Mouse (Mus musculus) forebrain, embryonic 11.5 days (tissue): ENCODE results near the gene Pxylp1. TPM values are rescaled to one million over a fixed set of nuclear protein-coding genes. Genes with fewer than 3 reads are reported as not detected.

Source experiments
- ATAC-seq: fragments of 200-750 bp; cut with Nextera tagmentation; replicated peaks from 2 replicates; pipeline ENCODE4 v1.8.0; 2017; ENCODE audit warnings: moderate TSS enrichment; ENCODE audit not compliant: low FRiP score
- DNase-seq: peaks from one replicate; pipeline ENCODE4 v3.0.0-alpha.2; 2017; ENCODE audit warnings: low spot score
- H3K27ac ChIP-seq: fragments of 300-500 bp; sonication (generic); 2 replicates; pipeline ENCODE4 v1.5.1; 2014; ENCODE audit warnings: low read depth, low read length
- H3K27me3 ChIP-seq: fragments of 300-500 bp; sonication (generic); 2 replicates; pipeline ENCODE4 v1.6.1; 2014; ENCODE audit warnings: mild to moderate bottlenecking, low read length, mixed read lengths; ENCODE audit not compliant: control insufficient read depth, insufficient read depth
- H3K36me3 ChIP-seq: fragments of 300-500 bp; sonication (generic); 2 replicates; pipeline ENCODE4 v1.6.1; 2014; ENCODE audit warnings: mild to moderate bottlenecking, low read length, moderate library complexity, mixed read lengths; ENCODE audit not compliant: control insufficient read depth, insufficient read depth
- H3K4me1 ChIP-seq: fragments of 300-500 bp; sonication (generic); replicated peaks from 2 replicates; pipeline ENCODE4 v1.6.1; 2014; ENCODE audit warnings: low read length, mixed read lengths; ENCODE audit not compliant: control insufficient read depth, insufficient read depth
- H3K4me2 ChIP-seq: fragments of 300-500 bp; sonication (generic); 2 replicates; pipeline ENCODE4 v1.6.1; 2014; ENCODE audit warnings: low read depth, mild to moderate bottlenecking, low read length, moderate library complexity, mixed read lengths; ENCODE audit not compliant: severe bottlenecking
- H3K4me3 ChIP-seq: fragments of 300-500 bp; sonication (generic); 2 replicates; pipeline ENCODE4 v1.5.1; 2014; ENCODE audit warnings: low read depth, low read length
- H3K9ac ChIP-seq: fragments of 300-500 bp; sonication (generic); 2 replicates; pipeline ENCODE4 v1.6.1; 2014; ENCODE audit warnings: low read length
- H3K9me3 ChIP-seq: fragments of 300-500 bp; sonication (generic); 2 replicates; pipeline ENCODE4 v1.6.1; 2016; ENCODE audit warnings: low read length, mixed read lengths; ENCODE audit not compliant: control insufficient read depth
- WGBS: fragments of 180-500 bp; shearing (Covaris S2); extraction: QIAGEN DNeasy Blood & Tissue Kit; methylation state at CpG from one replicate; pipeline ENCODE4 v1.1.7; 2014; 5-methylcytosine and 5-hydroxymethylcytosine counted together
- polyA plus RNA-seq: library from polyadenylated mRNA; unstranded; fragments of >200 nt; fragmentation: Nextera tagmentation; extraction: Ambion mirVana; gene quantifications from 2 replicates; pipeline ENCODE4 v1.2.1, GENCODE M21; 2014

Pxylp1 gene
- polyA plus RNA-seq, 1 experiment from 2014 or later, result 34.0 TPM

- no peak overlapping the region for H3K4me3 ChIP-seq
- no peaks in the 10 kb centered on the region for H3K9me3 ChIP-seq
- no peaks in the 10 kb centered on the region for H3K27me3 ChIP-seq
- no peaks in the 10 kb centered on the region for H3K36me3 ChIP-seq
- ATAC-seq (no peak), DNase-seq (no peak)
- H3K9ac ChIP-seq, result no peak overlapping the region
- H3K4me1 ChIP-seq, result no peaks in the 10 kb centered on the region; the same call in 1 of the 2 replicates
- H3K27ac ChIP-seq, result no peak overlapping the region
- H3K4me2 ChIP-seq, result no peak overlapping the region
- WGBS, result 38% methylated on average over 4 of the region's 4 CpGs
Measured at GRCm38 (mm10) chr9:96790389-96791007, 102.0 kb downstream of the Pxylp1 start.

- H3K27me3 ChIP-seq, result no peaks in the 10 kb centered on the region
- DNase-seq, result no peak
- no peaks in the 10 kb centered on the region for H3K9me3 ChIP-seq
- no peaks in the 10 kb centered on the region for H3K36me3 ChIP-seq
- no peak overlapping the region for H3K4me3 ChIP-seq
- H3K9ac ChIP-seq, result no peak overlapping the region
- H3K27ac ChIP-seq, result no peak overlapping the region
- no peak for ATAC-seq
- H3K4me1 ChIP-seq, result no peaks in the 10 kb centered on the region
- WGBS, result 61% methylated on average over 3 of the region's 3 CpGs
- no peak overlapping the region for H3K4me2 ChIP-seq
Measured at GRCm38 (mm10) chr9:96789906-96790305, 102.6 kb downstream of the Pxylp1 start.

DNA sequence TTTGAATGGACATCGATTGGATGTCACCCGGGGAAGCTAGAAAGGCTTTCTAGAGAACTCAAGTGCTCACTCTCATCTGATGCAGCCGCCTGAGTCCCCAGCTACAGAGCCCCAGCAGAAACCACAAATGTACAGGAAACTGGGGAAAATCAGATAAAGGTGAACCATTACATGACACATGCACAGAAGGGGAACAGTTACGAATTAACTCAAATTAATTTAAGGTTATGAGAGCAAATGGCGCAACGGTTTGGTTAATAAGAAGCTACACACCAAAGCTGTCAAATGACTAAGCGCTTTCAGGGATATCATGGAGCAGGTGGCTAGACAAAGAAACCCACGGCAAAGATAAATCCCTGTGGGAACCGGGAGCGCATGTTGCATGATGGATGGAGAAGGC, 104.7 kb downstream of the Pxylp1 start:
- H3K9me3 ChIP-seq, result no peaks in the 10 kb centered on the region
- H3K4me3 ChIP-seq, result no peak overlapping the region
- H3K4me2 ChIP-seq, result no peak overlapping the region
- WGBS, result 88% methylated on average over 10 of the region's 10 CpGs
- no peaks in the 10 kb centered on the region for H3K36me3 ChIP-seq
- H3K27me3 ChIP-seq, result no peaks in the 10 kb centered on the region
- DNase-seq (no peak), ATAC-seq (no peak)
- no peak overlapping the region for H3K9ac ChIP-seq
- no peak overlapping the region for H3K27ac ChIP-seq
- no peaks in the 10 kb centered on the region for H3K4me1 ChIP-seq

- H3K36me3 ChIP-seq, result no peaks in the 10 kb centered on the region
- 76% methylated on average over 9 of the region's 9 CpGs for WGBS
- no peak overlapping the region for H3K9ac ChIP-seq
- H3K9me3 ChIP-seq, result no peaks in the 10 kb centered on the region
- H3K27ac ChIP-seq, result no peak overlapping the region
- H3K4me3 ChIP-seq, result no peak overlapping the region
- no peak for ATAC-seq
- H3K4me2 ChIP-seq, result no peak overlapping the region
- no peaks in the 10 kb centered on the region for H3K4me1 ChIP-seq
- DNase-seq, result no peak
- no peaks in the 10 kb centered on the region for H3K27me3 ChIP-seq
Measured at GRCm38 (mm10) chr9:96785871-96786342, 106.6 kb downstream of the Pxylp1 start.

- no peaks in the 10 kb centered on the region for H3K27me3 ChIP-seq
- no peaks in the 10 kb centered on the region for H3K4me1 ChIP-seq
- no peak overlapping the region for H3K4me3 ChIP-seq
- no peak overlapping the region for H3K27ac ChIP-seq
- H3K9me3 ChIP-seq, result no peaks in the 10 kb centered on the region
- H3K4me2 ChIP-seq, result no peak overlapping the region
- 84% methylated on average over 3 of the region's 3 CpGs for WGBS
- H3K36me3 ChIP-seq, result no peaks in the 10 kb centered on the region
- no peak for ATAC-seq
- no peak overlapping the region for H3K9ac ChIP-seq
- no peak for DNase-seq
Measured at GRCm38 (mm10) chr9:96785187-96785586, 107.3 kb downstream of the Pxylp1 start.

DNA sequence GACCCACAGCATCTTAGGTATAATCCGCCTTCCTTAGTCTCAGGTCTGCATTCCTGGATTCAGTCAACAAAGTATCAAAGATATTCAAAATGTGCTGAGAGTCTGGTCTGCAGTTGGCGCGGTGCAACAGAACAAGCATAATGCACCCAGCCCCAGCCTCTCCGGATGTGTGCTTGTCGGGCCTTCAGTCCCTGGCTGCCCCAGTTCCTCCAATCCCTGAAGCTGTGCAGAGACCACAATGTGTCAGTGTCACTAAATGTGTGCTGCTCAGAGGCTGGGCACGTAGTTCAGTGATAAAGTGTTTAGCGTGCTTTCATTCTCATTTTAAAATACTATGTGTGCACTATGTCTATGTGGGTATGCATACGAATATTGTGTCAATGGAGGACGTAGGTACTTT, 108.8 kb downstream of the Pxylp1 start:
- no peak overlapping the region for H3K9ac ChIP-seq
- H3K27ac ChIP-seq, result no peak overlapping the region
- ATAC-seq, result no peak
- no peak overlapping the region for H3K4me2 ChIP-seq
- H3K9me3 ChIP-seq, result no peaks in the 10 kb centered on the region
- 92% methylated on average over 9 of the region's 9 CpGs for whole genome bisulfite sequencing
- no peak overlapping the region for H3K4me3 ChIP-seq
- no peaks in the 10 kb centered on the region for H3K36me3 ChIP-seq
- no peak for DNase-seq
- H3K27me3 ChIP-seq, result no peaks in the 10 kb centered on the region
- H3K4me1 ChIP-seq, result no peaks in the 10 kb centered on the region

DNA sequence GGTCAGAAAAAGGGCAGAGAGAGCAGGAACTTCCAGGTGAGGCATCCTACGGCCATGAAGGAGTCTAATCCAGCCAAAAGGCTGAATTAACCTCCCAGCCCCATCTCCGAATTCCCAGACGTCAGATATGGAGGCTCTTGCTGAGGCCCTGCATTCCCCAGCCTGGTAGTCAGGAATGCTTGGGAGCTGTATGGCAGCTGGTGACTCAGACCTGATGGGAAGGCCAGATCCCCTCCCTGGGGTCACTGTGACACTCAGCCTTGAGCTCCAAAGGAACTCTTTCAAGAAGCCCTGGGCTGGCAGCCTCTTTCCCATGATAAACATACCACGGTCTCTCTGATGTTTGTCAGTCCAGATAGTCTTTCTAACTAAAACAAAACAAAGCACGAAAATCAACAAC, 109.2 kb downstream of the Pxylp1 start:
- Histone ChIP-seq H3K4me2 (no peak overlapping the region), H3K4me1 (no peaks in the 10 kb centered on the region), H3K36me3 (no peaks in the 10 kb centered on the region), H3K27ac (no peak overlapping the region), H3K27me3 (no peaks in the 10 kb centered on the region), H3K9me3 (no peaks in the 10 kb centered on the region), H3K4me3 (no peak overlapping the region), H3K9ac (no peak overlapping the region)
- WGBS, result 76% methylated on average over 5 of the region's 5 CpGs
- DNase-seq (no peak), ATAC-seq (no peak)

GRCm38 (mm10) chr9:96782062-96782461, 110.4 kb downstream of the Pxylp1 start:
- no peak for DNase-seq
- Histone ChIP-seq H3K4me1 (no peaks in the 10 kb centered on the region), H3K9ac (no peak overlapping the region), H3K4me3 (no peak overlapping the region), H3K36me3 (no peaks in the 10 kb centered on the region), H3K27ac (no peak overlapping the region), H3K9me3 (no peaks in the 10 kb centered on the region), H3K4me2 (no peak overlapping the region), H3K27me3 (no peaks in the 10 kb centered on the region)
- no peak for ATAC-seq
- 81% methylated on average over 8 of the region's 8 CpGs for WGBS
